Mouse (Mus musculus): ENCODE measurements at regions not wholly inside any gene's neighbourhood (a gene's known extent, or its start where the extent isn't known, plus 50 kb on each side); places are given as distances from the start of the nearest gene placed in this dataset.

DNA sequence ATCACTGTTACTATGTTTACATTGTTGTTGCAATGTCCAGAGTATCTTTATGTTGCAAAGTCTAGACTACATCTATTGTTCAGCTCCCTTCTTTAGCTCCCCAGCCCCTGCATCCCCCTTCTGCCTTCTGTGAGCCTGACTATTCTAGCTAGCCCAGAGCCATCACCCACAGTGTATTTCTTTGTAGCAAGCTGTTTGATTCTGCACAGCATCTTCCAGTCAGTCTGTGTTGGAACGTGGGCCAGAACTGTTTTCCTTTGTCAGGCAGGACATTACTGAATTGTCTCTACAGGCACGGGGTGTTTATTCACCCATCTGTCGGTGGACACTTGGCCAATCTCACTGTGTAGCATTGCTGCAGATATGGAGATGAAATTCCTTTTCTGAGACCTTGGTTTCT is 295.4 kb upstream of the Trpc7 start:
- no peak for DNase-seq (ENCODE audit: low spot score in 2 of 2)

DNA sequence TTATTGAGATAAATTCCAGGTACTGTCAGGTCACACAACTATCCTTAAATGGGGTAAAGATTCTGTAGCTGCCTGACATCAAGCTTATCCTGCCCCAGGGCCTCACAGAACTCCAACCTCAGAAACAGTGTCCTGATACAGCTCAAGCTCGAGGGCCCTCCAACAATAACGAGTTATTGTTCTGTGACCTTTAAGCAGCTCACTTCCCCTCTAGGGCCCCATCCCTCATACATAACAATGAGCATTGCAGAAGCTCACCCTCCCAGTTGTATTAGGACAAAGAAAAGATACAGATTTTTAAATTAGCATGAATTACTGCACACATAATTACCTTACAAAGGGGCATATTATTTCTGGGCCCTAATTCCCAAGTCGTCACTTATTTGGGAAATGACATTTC is 293.5 kb upstream of the Trpc7 start:
- DNase-seq (ENCODE audit: low spot score in 2 of 2), result no peak

- DNase-seq (ENCODE audit: low spot score in 2 of 2), result no peak
Observed at GRCm38 (mm10) chr13:57186168-57186567, 290.4 kb upstream of the Trpc7 start.

DNA sequence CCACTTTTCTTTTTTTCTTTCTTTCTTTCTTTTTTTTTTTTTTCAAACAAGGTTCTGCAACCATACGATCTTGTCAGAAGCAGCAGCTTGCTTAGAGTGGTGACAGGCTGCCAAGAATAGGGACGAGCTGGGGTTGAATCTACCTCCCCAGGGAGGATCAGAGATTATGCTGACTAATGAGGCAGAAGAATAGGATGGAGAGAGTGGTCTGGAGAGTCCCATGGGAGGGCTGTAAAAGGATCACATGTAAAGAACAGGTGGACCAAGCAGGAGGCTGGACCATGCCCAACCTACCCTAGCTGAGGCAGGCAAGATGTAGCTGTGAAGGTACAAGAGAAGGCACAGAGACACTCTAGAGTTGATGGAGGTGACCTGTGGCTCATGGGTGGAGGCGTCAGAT is 274.4 kb upstream of the Trpc7 start:
- no peak for DNase-seq (ENCODE audit: low spot score in 2 of 2)

GRCm38 (mm10) chr13:57169621-57170020 is 273.8 kb upstream of the Trpc7 start:
- no peak for DNase-seq (ENCODE audit: low spot score in 2 of 2)

- DNase-seq (ENCODE audit: low spot score in 2 of 2), result no peak
Observed at GRCm38 (mm10) chr13:57165367-57165766, 269.6 kb upstream of the Trpc7 start.

DNA sequence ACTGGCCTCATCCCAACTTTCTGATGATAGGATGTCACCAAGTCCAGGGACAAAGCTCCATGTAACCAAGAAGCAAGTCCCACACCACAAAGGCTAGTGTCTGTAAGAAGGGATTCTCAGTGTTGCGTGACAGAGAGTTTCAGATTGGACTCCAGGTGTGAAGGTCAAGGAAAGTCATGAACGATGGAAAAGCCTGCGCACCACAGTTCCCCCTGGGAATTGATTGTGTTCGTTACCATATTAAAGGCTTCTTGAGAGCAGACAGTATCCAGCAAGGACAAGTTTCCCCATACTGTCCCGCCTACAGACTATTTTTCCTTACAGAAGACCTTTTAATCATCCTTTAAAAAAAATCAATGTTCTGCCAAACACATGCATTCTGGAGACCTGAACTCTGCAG is 257.0 kb upstream of the Trpc7 start:
- DNase-seq (ENCODE audit: low spot score in 2 of 2), result no peak

- DNase-seq (ENCODE audit: low spot score in 2 of 2), result no peak
Observed at GRCm38 (mm10) chr13:57147623-57148022, 251.8 kb upstream of the Trpc7 start.

DNA sequence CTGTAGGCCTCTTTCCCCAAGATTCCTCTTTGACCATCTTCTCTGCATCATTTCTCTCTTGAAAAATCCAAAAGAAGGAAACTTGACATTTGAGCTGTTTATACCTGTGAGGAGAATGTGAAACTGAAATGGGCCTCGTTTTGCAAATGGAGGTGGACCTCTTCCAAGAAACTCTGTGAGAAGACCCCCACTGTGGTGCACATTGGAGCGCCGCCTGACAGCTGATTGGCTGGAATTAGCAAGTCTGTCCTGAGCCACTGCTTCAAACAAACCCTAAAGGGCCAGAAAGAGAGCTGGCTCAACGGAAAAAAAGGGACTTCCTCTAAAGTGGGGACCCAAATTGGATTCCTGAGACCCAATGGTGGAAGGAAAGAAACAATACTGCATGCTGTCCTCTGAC is 250.9 kb upstream of the Trpc7 start:
- no peak for DNase-seq (ENCODE audit: low spot score in 2 of 2)

DNA sequence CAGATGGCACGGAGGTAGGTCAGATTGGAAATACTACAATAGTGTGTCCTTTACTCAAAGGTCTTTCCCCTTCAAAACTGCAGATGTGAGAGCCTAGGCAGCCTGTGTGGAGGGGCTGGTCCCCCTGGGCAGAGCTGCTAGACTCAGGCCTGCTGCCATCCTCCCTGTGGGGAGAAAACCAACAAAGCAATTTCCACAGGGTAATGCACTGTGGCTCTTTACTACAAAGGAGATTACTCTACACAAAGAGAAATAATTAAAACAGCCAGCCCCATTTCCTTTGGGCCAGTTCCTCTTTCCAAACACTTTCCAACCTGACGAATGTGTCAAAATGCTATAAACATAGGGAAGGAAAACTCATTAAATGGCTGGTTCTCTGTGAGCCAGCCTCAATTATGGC is 250.0 kb upstream of the Trpc7 start:
- no peak for DNase-seq (ENCODE audit: low spot score in 2 of 2)

- no peak for DNase-seq (ENCODE audit: low spot score in 2 of 2)
Observed at GRCm38 (mm10) chr13:57142851-57143250, 247.1 kb upstream of the Trpc7 start.

DNA sequence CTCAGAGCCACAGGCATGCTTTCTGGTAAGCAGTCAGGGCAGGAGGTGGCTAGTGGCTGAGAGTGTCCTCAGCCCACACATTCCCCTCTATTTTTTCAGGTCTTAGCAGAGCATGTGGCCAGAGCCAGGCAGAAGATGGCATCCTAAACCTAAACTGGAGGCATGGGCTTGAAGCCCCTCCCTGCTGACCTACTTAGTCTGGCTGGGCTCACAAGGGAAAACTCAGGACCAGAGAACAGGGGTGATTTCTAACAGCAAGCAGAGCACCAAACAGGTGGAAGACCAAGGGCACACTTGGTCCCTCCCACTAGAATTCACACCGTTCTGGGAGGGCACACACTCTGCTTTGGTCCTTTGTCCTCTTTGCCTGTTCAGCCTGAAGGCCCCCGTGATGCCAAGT is 246.6 kb upstream of the Trpc7 start:
- DNase-seq (ENCODE audit: low spot score in 2 of 2), result no peak

GRCm38 (mm10) chr13:57115936-57116335 is 220.1 kb upstream of the Trpc7 start:
- DNase-seq (ENCODE audit: low spot score in 2 of 2), result no peak

GRCm38 (mm10) chr13:57107956-57108355 is 212.2 kb upstream of the Trpc7 start:
- DNase-seq (ENCODE audit: low spot score in 2 of 2), result no peak

DNA sequence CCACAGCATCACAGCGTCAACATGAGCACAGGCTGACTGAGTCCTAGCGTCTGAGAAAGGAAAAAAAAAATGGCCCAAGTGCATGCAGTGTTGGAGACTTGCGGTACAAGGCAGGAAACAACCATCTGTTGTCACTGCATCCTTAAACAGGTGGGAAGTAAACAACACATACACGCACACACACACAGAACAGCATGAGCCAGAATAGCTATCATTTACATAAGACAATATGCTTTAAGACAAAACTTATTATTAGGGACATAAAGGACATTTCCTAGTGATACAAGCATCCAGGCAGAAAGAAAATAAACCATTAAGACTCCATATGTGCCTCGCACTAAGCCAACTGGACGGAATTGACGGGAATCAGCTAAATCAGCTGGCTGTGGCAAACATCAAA is 203.8 kb upstream of the Trpc7 start:
- no peak for DNase-seq (ENCODE audit: low spot score in 2 of 2)

- DNase-seq (ENCODE audit: low spot score in 2 of 2), result no peak
Observed at GRCm38 (mm10) chr13:57091886-57092285, 196.1 kb upstream of the Trpc7 start.

- no peak for DNase-seq (ENCODE audit: low spot score in 2 of 2)
Observed at GRCm38 (mm10) chr13:57089381-57090075, 193.7 kb upstream of the Trpc7 start.

DNA sequence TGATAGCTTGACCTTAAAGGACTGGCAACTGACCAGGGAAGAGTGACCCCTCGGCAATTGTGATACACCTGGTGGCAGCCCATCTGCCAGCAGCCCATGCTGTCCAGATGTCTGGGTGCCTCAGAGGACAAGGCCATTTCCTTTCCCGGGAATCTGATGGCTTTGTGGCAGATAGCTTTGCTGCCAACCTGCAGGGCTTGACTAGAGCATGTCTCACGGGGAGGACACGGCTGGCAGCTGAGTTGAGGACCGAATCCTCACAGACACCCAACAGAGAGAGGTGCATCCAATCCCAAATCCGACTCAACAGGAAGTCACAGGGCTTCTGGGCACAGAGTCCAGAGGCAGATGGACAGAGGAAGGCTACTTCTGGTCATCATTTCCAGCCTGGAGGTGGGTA is 192.2 kb upstream of the Trpc7 start:
- DNase-seq (ENCODE audit: low spot score in 2 of 2), result no peak

DNA sequence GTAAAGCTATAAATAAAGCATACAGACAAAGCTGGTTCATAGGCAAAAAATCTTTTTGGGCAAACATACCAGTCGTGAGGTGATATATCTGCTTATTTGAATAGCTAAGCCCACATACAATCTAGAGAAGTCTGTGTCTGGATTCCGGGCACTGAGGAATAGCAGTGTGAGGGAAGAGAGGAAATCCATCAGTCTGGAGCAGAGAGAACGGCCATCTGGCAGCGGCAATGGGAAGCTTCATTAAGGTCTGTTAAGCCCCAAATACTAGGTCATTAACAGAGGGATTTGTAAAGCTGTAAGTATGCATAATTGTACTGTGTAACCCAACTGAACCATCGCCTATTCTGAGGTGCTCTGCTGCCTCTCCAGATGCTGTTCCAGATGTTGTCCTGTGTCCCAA is 191.6 kb upstream of the Trpc7 start:
- no peak for DNase-seq (ENCODE audit: low spot score in 2 of 2)

DNA sequence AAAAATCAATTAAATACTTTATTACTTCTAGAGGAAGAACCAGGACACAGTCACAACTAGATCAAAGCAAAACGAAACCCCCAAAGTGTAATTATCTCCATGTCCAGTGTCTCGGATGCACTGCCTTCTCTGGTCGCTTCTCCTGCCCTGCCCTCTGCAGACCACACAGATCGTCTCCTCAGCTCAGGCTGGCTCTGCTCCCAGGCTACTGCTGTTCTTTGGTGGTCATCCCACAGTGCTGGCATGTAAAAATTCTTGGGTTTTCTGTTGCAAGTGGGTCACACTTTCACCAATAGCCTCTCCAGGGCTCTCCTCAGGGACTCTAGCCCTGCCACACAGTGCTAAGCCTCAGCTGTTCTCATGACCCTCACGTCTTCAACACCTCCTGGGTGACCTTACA is 188.0 kb upstream of the Trpc7 start:
- DNase-seq (ENCODE audit: low spot score in 2 of 2), result no peak

DNA sequence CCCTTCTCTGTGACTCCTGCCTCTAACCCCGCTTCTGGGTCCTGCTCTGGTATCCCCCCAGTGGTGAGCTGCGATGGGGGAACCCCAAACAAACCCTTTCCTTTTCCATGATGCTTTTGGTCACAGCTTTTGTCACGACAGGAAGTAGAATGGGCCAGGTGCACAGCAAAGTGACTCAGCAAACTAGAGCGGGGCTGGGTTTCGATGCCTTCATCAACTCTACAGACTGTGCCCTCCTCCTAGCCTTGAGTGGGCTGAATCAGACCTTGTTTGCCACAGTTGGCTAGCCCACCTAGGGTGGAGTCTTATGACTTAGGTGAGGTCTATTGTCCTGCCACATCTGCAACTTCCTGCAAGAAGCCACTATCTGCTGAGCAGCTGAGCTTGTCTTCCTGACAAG is 174.7 kb upstream of the Trpc7 start:
- no peak for DNase-seq (ENCODE audit: low spot score in 2 of 2)

DNA sequence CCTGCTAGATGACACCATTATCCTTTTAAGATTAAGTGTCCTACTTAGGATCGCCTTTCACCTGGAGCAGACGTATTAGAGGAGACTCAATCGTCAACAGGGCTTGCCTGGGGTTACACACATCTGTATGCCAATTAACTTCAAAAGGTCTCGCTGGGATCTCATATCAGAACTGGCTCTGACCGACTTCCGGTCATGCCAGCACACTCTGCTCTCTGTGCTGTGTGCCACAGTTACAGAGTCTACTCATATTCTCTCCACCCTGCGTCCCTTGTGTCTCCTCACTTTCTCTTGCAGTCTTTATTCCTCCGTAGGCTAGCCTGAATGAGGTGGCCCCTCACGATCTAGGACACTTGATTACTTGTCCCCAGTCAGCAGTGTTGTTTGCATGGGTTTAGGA is 165.9 kb upstream of the Trpc7 start:
- DNase-seq (ENCODE audit: low spot score in 2 of 2), result no peak

GRCm38 (mm10) chr13:57061074-57061473 is 165.3 kb upstream of the Trpc7 start:
- DNase-seq (ENCODE audit: low spot score in 2 of 2), result no peak

GRCm38 (mm10) chr13:57056786-57057185 is 161.0 kb upstream of the Trpc7 start:
- no peak for DNase-seq (ENCODE audit: low spot score in 2 of 2)
